Mouse (Mus musculus): ENCODE results near the gene Fgfr2. TPM values are rescaled to one million over a fixed set of nuclear protein-coding genes. Genes with fewer than 3 reads are reported as not detected.

Gene Fgfr2
- total RNA-seq, 2 experiments from 2014 or later = 1.7 to 3.7 TPM

DNA sequence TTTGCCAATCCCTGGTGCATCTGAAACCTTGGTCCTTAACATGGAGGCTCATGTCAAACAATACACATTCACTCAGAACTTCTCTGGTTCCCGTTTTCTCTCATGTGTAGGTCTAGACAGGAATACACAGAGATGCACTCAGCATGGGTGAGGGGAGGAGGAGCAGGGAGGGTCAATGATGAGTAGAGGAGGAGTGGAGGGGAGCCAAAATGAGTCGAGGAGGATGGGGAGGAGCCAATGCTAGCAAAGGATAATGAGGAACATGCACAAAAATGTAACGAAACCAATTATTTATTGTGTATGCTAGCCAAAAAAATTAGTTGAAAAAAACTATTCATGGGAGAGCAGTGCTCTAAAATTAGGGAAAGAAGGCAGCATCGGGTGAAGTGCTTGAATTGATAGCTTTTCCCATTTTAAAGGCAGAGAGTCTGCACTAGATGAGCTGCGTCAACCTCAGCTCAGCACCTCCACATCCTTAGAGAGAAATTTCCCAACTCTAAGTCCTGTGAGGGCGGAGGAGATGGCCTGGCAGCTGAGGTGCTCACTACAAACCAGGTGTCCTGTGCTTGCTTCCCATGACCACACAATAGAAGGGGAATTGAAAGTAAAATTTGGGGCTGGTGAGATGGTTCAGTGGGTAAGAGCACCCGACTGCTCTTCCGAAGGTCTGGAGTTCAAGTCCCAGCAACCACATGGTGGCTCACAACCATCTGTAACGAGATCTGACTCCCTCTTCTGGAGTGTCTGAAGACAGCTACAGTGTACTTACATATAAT, 636.6 kb downstream of the Fgfr2 start:
- no peak for ATAC-seq (replicated peaks; ENCODE audit: low FRiP score, poor library complexity, severe bottlenecking)

DNA sequence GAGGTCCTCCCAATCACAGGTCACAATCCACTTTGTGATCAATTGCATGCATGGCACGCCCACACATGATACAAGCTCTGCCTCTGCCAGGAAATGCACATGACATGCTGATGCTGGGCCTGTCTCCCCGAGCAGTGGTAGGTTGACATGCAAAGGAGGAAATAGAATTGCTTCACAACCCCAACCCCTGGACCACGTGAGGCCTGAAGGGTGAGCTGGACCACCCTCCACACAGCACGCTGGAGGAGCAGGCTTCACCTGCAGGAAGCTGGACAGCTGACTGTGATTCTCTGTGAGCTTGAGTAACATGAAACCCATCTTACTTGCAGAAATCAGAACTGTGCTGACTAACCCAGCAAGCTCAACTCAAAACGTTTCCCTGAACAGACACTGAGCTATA, 638.7 kb downstream of the Fgfr2 start:
- ATAC-seq (replicated peaks; ENCODE audit: low FRiP score, poor library complexity, severe bottlenecking) = no peak

DNA sequence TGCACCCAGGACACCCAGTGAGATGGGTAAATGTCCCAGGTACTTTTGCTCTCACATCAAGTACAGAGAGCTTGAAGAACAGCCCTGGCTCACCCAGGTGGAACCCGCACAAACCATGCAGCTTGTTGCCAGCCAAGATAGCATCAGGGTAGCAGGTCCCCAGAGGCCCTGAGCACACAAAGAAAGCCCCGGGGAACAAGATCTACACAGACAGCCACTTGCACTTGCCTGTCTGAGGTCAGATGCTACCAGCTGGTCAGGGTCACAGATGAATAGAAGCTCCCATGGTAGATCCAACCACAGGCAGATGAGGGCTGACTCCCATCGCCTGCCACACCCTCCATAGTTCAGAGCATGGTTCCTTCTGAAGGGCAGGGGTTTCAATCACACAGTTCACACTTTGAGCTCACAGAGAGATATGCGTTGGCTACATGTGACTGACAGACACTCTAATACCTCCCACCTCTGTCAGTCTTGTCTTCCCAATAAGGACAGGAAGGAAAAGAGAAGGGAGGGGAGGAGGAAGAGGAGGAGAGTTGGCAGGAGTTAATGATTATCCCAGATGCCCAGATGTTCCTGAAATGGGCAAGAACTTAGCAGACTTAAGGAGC, 642.3 kb downstream of the Fgfr2 start:
- no peak for ATAC-seq (replicated peaks; ENCODE audit: low FRiP score, poor library complexity, severe bottlenecking)

DNA sequence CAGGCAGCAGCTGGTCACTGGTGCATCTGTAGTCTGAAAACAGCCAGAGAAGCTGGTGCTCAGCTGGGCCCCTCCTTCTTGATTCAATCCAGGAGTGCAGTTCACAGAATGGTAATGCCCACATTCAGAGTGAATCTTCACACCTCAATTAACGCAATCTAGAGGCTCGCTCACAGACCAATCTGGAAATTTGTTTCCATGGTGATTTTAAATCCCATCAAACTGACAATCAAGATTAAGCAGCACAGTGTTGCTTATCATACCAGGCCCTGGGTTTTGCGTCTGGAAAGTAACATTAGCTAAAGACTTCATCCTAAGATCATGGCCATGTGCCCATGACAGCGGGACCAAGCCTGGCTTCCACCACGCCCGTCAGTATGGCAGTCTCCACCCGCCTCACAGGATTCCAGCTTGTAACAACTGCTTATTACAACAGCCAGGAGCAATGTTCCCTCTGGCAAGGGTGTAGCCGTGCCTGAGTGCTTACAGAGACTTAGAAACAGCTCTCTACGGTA, 644.8 kb downstream of the Fgfr2 start:
- ATAC-seq (replicated peaks; ENCODE audit: low FRiP score, poor library complexity, severe bottlenecking) = no peak

DNA sequence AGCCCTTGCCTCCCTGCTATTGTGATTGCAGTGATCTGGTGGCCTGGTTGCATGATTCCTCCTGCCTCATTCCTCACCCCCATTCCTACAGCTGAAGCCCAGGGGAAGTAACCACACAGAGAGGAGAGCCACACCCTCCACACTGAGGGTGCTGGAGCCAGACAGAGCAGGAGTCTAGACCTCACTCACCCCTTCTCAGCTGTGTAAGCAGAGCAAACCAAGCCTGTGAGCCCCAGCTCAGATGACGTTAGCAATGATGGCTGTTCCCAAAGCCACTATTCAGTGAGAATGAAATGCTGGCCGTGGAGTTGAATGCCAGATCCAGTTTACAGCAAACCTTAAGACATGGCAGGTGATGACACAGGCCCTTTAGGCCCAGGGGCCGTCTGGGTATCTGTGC, 645.4 kb downstream of the Fgfr2 start:
- no peak for ATAC-seq (replicated peaks; ENCODE audit: low FRiP score, poor library complexity, severe bottlenecking)

DNA sequence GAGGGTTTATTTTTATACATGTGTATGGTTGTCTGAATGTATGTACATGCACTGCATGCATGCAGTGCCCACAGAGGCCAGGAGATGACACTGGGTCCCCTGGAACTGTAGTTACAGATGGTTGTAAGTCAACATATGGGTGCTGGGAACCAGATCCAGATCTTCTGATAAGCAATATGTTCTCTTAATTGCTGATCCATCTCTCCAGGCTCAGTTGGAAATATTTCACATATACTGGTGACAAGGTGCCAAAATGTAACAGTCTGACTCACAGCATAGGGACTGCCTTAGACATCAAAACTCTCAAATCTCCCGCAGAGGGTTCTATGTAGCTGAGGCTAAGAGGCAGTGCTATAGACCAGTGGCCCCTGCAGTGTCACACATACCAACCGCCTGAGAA, 646.7 kb downstream of the Fgfr2 start:
- ATAC-seq (replicated peaks; ENCODE audit: low FRiP score, poor library complexity, severe bottlenecking) = no peak

DNA sequence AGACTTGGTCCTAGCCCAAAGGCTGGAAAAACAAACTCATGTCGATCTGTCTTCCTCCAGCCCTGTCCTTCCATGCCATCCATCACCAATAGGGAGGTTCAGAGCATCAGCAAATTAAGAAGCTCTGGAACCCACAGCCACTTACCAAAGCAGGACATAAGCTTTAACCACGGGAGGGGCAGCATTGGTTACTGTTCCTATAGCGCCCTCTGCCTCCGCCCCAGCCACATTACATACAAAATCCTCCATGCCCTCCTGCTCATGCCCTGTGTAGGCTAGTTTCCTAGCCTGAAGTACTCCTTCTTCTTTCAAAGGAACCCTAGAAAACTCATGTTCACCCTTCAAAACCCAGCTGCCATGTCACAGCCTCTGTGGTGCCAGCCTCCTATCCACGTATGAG, 648.1 kb downstream of the Fgfr2 start:
- no peak for ATAC-seq (replicated peaks; ENCODE audit: low FRiP score, poor library complexity, severe bottlenecking)

DNA sequence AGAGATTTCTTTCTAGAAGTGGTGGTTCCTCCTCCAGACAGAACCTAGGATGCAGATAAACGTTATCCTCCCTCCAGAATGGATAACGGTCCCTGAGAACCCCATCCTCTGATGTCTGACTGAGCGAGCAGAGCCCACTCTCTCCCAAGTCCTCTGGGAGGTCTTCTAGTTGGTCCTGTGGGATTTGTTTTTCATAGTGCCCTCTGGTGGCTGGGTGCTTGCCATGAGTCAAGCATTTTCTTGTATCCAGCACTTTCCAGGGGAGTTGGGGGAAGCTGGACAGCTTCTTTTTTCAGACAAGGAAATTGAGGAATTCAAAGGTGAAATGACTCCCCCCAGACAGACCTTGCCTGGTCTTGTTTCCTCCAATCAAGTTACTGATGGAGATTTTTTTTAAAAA, 651.8 kb downstream of the Fgfr2 start:
- no peak for ATAC-seq (replicated peaks; ENCODE audit: low FRiP score, poor library complexity, severe bottlenecking)

DNA sequence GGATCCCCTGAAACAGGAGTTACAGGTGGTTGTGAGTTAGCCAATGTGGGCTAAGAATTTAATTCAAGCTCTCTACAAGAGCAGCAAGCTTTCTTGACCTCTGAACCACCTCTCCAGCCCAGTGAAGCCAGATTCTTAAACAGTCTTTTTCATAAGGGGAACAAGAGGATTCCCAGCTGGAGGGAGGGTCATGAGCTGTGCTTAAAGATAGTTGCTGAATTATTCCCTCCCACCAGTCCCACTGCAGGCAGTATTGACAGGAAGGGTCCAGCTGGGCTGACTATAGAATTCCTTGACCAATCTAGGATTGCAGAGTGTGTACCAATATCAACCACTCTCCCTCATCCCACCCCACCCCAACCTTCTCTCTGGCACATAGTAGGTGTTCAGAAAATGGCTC, 654.8 kb downstream of the Fgfr2 start:
- ATAC-seq (replicated peaks; ENCODE audit: low FRiP score, poor library complexity, severe bottlenecking) = no peak

DNA sequence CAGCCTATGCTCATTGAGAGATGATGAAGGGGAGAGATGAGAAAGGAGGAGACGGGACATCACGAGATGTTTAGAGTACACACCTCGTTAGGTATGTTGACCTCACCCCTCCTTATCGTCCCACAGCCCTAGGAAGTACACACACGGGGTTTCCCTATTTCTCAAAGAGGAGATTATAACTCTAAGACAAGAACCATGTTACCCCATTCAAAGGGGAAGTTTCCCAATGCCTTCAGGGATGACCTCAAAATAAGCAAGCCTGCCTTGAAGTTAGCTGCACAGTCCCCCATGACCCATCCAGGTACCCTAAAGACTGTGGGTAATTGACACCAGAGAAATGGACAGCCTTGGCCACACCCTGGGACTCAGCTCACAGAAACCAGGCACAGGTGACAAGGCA, 657.3 kb downstream of the Fgfr2 start:
- no peak for ATAC-seq (replicated peaks; ENCODE audit: low FRiP score, poor library complexity, severe bottlenecking)

DNA sequence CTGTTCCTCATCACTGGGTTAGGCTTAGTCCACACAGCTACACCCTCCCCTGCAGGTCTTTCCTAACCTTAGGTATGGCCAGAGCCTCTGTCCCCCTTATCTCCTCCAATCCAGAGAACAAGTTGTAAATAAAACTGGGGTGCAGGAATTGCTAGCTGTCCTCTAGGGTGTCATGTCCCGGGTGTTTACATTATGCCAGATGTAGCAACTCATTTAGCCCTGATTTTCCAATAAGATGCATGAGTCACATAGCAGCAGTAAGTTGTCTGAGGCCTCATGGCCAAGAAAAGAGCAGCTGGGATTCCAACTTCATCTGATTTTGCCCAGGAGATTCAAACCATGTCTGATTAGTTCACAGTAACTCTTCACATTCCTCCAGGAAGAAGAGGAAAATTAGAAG, 658.3 kb downstream of the Fgfr2 start:
- no peak for ATAC-seq (replicated peaks; ENCODE audit: low FRiP score, poor library complexity, severe bottlenecking)

DNA sequence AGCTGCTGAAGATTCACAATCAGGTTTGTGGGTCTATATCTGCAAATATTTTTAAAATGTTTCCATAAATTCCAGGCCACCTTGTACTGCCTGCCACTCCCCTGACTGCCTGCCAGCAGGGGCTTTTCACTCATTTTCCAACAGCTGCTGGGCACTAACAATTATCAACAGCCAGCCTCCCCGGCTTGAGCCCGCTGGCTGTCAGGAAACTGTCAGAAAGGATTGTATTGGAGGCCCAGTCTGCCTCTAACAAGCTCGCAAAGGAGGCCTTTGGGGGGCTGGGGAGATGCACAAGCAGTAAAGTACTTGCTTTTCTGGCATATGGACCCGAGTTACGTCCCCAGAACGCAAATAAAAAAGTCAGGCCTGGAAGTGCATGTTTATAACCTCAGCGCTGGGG, 664.7 kb downstream of the Fgfr2 start:
- ATAC-seq (replicated peaks; ENCODE audit: low FRiP score, poor library complexity, severe bottlenecking) = no peak

DNA sequence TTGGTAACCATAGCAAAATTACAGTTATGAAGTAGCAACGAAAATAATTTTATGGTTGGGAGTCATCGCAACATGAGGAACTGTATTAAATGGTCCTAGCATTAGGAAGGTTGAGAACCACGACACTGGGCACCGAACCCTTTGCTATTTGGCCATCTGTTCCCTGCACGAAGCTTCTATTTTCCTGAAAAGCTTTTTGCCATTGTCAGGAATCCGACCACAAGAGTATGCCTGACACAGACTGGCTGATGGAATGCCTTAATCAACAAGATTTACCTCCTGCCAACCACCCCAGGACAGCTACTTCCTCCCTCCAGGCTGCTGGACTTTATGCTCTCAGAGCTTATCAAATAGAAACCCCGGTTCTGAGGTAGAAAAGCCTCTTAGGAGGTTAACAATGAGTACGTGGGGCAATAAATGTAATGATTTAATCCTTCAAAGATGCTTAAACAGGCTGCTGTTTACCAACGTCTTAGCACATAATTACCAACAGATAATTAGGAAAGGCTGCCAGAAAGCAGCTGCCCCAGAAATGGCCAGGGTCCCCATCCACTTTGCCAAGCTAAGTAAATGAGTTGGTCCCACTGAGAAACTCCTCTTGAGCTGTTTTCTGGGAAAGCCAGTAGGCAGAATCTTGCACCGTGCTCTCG, 668.0 kb downstream of the Fgfr2 start:
- ATAC-seq (replicated peaks; ENCODE audit: low FRiP score, poor library complexity, severe bottlenecking) = no peak

DNA sequence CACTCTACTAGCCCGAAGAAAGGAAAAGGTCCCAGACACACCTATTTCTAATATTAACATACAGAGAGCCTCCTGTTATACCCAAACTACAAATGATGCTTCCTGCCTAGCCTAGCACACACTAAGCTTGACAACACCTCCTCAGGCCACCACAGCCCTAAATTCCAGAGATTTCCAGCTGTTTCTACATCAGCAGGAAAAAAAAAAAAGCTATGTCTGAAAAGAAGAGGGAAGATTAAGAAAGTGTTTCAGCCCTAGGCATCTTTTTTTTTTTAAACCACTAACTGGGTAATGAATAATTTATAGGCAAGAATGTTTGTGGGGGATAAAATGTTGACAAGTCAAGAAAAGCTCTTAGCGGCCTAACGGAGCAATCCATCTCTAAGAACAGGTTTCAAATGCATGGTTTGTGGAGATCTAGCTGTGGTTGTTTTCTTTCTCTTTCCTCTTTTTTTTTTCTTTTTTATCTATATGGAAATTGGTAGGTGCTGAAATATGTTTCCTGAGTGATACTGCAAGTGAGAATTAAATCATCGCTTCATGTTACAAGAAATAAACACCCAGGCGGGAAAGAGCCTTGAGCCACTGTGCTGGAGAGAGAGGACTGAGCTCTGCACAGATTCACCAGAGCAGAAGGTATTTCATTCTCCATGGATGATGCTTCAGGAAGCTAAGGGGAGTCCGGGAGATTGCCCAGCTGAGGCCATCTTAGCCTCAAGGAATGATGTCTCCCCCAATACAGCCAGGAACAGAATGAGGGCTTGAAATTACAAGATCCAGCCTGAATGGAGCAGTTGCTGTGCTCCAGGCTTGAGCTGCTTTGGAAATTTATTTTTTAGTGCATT, 673.0 kb downstream of the Fgfr2 start:
- ATAC-seq (replicated peaks; ENCODE audit: low FRiP score, poor library complexity, severe bottlenecking) = no peak

DNA sequence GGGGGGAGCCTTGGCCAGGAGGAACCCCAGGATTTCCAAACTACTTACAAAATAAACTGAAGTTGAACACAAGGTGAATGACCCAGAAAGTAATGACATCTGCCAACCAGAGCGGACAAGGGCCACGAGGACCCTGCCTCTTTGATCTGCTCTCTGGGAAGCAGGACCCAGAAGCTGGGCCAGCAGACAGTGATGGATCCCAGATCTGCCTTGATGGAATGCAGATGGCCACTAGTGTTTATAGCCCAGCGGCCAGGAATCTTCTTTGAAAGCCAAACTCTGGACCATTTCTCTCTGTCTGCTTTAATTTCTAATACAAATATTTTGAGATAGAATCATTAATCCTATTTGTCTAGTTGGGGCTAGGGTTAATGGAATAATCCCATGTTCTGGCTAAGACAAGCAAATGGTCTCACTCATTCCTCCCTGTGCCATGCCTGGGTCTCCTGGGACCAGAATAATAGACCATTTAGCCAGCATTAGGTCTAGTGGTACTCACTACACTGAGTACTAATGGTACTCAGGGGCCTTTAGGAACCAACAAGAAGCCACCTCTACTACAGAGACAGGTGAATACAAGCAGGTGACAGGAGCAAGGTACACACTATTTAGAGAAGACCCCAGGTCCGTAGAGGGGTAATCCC, 674.5 kb downstream of the Fgfr2 start:
- no peak for ATAC-seq (replicated peaks; ENCODE audit: low FRiP score, poor library complexity, severe bottlenecking)

DNA sequence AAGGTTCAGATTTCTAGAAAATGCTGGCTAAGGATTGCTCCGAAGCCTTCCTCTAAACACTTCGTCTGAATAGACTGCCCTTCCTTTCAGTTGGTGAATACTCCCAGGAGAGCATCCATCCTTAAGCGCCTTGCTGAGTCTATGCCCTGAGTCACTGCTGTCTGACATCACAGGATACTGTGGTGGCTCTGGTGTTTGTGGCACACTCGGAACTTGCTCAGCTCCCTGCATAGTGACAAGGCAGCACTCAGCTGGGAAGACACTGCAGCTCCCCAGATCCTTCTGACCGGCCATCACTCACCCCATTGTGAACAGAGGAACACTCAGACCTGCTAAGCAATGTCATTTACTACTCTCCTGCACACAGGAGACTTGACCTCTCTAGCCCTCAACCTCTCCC, 675.6 kb downstream of the Fgfr2 start:
- no peak for ATAC-seq (replicated peaks; ENCODE audit: low FRiP score, poor library complexity, severe bottlenecking)

DNA sequence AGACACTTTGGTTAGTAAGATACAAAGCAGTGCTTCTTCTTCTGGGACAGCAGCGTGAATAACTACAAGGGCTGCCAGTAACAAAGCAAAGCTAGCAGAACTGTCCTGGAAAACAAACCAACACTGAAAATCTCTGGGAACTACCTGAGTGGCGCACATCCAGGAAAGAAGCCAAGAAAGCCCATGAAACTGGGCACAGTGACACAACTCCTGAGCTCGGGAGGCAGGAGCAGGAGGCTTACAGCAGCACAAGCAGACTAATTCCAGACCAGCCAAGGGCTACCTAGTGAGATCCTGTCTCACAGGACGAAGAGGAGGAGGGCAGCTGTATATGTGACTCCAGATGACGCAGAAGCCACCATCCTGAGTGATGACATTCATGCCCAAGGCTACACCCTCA, 676.3 kb downstream of the Fgfr2 start:
- no peak for ATAC-seq (replicated peaks; ENCODE audit: low FRiP score, poor library complexity, severe bottlenecking)

DNA sequence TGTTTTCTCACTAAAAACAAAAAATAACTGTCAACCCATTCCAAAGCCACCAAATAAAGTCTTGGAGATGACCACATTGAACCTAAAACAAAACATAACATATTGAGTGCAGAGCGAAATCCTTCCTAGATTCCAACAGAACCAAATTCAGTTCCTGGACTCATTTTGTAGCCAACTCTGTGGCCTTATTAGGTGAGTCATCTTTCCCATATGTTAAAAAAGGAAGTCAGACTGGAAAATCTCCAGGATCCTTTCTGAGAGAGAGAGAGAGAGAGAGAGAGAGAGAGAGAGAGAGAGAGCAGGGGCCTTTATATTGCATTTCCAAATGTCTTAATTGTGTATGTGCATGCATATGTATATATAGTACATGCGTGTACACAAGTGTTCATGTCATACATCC, 678.9 kb downstream of the Fgfr2 start:
- ATAC-seq (replicated peaks; ENCODE audit: low FRiP score, poor library complexity, severe bottlenecking) = no peak

DNA sequence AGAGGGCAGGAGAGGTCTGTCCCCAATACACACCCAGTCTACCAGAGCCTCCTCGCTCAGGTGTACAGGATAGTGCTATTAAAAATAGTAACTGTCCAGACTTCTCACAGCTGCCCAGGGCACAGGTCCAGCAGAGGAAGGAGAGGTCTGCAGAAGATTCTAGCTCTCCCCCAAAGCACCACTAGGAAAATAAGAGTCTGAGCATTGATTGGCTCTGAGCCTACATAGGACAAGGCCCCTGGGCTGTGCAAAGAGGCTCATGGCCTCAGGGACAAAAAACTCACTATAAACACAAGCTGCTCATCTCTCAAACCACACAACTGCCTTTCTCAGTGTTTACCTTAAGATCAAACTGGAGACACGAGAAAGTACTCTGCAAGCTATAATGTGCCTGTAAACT, 679.4 kb downstream of the Fgfr2 start:
- ATAC-seq (replicated peaks; ENCODE audit: low FRiP score, poor library complexity, severe bottlenecking) = no peak

DNA sequence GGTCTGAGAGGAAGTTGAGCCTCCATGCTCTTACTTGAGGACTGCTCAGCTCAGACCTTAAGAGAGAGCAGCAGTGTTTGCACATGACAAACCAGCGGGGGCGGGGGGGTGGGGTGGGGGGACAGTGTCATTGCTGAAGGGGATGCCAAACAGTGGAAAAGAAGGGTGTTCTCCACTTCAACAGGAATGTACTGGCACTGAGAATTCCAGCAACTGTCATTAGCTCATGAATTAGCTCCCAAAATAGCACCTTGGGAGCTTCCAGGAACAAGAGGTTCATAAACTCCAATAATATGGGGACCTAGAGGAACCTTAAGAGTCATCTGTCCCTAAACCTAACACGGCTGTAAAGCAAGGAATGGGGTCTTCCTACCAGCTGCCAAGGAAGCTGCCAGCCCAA, 680.0 kb downstream of the Fgfr2 start:
- no peak for ATAC-seq (replicated peaks; ENCODE audit: low FRiP score, poor library complexity, severe bottlenecking)
